Mouse (Mus musculus) layer of hippocampus, adult 9-11 months (tissue): Measurements from ENCODE around the gene Pelo.

Experiments
- DNase-seq: peaks from one replicate; pipeline ENCODE4 v3.0.0; 2022

Pelo gene

DNA sequence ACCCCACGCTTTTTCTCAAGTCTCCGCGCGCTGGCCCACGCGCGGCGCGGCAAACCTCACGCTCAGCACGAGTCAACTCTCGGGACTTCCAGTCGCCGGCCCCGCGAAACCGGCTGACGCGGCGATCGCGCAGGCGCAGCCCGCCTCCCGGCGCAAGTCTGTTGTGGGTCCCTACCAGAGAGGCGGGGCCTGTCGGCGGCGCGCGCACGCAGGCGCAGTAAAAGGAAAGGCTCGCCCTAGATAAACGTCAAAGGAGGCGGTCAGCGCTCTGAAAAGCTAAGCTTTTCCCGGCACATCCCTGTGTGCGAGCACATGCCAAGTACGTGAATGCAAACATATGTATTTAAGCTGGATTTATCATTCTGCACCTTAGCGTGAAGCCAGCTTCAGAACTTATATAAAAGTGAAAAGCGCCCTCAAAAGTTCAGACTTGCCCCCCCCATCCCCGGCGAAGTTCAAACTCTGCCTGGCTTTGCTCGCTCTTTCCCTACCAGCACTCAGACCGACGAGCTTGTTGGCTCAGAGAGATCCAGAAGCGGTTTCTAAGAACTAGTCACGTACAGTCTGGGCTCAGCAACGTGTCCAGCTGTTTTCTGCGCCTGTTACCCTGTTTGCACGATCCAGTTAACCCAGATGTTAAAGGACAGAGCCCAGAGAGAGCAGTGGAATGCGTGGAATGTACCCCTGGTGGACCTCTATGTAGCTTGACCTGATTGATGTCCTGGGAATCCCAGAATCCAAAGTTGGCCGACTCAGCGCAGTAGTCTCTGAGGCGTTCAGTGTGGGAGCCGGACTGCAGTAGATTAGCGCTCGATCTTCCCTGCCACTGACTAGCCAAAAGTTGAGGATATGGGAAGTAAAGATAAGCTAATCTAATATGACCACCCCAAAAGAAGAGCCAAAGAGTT lies at the start of gene Pelo:
TSS of gene Pelo (minus strand) at position 118 of the 908 bp plus-strand sequence.
- DNase-seq = peak; percentile 95

DNA sequence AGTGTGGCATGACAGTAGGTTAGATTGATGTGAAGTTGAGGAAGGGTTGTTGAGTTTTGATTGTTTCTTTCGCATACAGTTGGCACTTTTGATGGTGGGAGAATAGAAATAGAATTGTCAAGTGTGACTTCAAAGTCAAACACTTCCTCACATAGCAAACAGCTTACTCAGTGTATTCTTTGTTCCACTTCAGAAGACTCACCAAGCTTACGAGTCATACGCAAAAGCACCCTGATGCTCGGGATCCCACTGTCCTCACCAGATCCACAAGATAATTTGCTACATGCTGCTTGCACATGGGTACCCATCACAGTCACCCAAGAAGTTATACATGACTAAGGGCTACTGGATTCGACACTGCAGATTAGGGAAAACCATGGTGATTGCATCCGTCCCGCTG lies 48.5 kb upstream of the Pelo start:
- DNase-seq = no peak

DNA sequence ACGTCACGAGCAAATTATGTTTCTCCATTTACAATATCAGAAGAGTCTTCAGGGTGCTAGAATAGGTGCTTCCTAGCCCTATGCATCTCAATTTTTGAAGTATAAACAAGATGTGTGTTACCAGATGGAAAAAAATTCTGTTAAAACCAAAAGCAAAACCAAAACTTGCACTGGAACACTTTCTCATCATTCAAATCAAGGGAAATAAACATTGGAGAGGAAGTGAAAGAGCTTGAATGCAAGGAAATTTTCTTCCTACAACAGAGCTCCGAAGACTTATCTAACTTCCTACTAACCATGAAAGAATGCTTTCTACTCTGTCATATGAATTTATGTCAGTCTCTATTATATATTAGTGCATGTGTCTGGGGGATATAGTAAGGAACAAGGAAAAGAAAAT lies 46.8 kb upstream of the Pelo start:
- no peak for DNase-seq

DNA sequence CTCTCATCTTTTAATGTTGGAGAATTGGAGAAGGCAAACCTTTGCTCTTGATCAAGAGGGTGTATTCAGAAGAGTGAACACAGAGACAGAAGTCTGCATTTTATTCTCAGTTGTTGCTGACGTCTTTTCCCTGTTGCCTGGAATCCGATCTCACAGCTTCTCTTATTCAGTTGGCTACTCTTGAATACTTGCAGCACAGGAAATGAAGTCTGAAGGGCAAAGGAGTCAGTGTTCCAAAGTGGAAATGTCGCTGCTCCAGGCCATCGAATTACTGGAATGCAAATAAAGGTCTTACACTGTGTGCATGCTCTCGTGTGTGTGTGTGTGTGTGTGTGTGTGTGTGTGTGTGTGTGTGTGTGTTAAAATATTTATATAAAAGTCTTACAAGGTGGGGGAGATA lies 42.4 kb upstream of the Pelo start:
- no peak for DNase-seq

- no peak for DNase-seq
These were observed 41.4 kb upstream of the Pelo start for GRCm38 (mm10) chr13:115131381-115131780.

DNA sequence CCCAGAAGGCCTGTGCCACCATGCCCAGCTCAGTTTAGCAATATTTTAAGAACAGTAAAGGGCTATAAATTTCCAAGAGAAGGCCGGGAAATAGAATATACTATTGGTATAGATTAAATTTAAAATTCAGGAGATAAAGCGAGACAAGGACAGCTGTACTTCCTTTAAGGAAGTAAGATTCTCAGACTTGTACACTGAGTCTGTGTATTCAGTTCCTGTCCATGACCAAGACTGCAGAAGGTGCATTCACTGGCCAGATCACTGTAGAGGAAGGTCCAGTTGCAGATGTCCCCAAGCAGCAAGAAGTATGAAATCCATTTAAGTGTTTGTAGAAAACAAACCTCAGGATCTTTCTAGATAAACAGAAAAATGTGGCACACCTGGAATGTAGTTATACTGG lies 40.0 kb upstream of the Pelo start:
- DNase-seq = no peak

DNA sequence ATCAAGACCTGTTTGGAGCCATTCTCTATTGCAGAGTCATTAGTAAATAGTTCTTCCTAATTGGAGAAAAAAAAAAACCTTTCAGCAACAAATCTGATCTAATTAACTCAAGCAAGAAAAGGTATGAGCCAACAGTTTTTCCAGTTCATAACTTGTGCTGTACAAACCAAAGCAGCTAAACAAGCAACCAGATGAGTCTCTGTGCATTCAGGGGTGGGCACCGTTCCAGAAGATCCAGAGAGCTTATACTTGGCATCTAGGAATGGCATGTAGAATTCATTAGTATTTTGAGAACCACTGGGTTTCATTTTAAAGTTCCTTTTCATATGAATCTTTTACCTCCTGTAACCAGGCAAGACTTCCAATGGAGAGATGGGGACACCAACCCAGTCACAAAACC lies 37.8 kb upstream of the Pelo start:
- DNase-seq = no peak

GRCm38 (mm10) chr13:115126534-115126933 lies 36.5 kb upstream of the Pelo start:
- no peak for DNase-seq

GRCm38 (mm10) chr13:115125130-115125529 lies 35.1 kb upstream of the Pelo start:
- DNase-seq = no peak

- DNase-seq = no peak
These were observed 34.5 kb upstream of the Pelo start for GRCm38 (mm10) chr13:115124521-115124920.

- DNase-seq = no peak
These were observed 28.8 kb upstream of the Pelo start for GRCm38 (mm10) chr13:115118756-115119155.

- no peak for DNase-seq
These were observed 28.2 kb upstream of the Pelo start for GRCm38 (mm10) chr13:115118195-115118594.

GRCm38 (mm10) chr13:115116930-115117621 lies 27.1 kb upstream of the Pelo start:
- no peak for DNase-seq

DNA sequence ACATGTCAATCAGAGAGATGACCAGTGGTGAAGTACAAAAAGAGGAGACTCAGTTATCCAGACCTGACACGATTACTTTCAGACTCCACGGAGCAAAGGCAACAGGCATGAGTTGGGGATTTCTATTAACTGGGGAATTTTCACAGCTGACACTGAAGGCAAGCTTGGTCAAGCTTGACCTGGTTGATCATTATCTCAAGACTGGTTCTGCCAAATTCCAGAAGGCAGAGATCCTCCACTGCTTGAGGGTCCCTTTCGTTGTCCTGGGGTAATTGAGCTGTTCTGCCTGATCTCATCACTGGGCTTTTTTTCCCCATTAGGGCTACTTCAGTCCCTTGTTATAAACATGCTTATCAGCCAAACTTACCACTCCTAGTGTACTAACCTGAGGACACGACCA lies 19.6 kb upstream of the Pelo start:
- no peak for DNase-seq

GRCm38 (mm10) chr13:115107436-115107835 lies 17.4 kb upstream of the Pelo start:
- no peak for DNase-seq

DNA sequence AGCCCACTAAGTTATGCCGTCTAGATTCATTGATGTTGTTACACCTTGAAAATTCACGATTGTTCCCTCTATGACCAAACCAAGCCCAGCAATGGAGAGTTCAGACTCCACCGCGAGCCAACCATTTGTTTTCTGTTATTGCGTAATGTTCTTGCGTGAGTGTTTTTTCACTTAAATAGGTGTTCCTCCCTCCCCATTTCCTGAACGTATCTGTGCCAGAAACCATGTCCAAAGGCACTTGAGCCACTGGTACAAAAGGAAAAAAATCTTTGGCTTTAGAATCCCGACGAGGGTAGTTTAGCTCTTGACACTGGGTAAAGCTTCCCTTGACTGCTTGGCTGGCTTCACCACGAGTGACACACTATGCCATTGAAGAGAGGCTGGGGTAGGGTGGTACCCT lies 16.2 kb upstream of the Pelo start:
- no peak for DNase-seq

GRCm38 (mm10) chr13:115102754-115103153 lies 12.8 kb upstream of the Pelo start:
- no peak for DNase-seq

DNA sequence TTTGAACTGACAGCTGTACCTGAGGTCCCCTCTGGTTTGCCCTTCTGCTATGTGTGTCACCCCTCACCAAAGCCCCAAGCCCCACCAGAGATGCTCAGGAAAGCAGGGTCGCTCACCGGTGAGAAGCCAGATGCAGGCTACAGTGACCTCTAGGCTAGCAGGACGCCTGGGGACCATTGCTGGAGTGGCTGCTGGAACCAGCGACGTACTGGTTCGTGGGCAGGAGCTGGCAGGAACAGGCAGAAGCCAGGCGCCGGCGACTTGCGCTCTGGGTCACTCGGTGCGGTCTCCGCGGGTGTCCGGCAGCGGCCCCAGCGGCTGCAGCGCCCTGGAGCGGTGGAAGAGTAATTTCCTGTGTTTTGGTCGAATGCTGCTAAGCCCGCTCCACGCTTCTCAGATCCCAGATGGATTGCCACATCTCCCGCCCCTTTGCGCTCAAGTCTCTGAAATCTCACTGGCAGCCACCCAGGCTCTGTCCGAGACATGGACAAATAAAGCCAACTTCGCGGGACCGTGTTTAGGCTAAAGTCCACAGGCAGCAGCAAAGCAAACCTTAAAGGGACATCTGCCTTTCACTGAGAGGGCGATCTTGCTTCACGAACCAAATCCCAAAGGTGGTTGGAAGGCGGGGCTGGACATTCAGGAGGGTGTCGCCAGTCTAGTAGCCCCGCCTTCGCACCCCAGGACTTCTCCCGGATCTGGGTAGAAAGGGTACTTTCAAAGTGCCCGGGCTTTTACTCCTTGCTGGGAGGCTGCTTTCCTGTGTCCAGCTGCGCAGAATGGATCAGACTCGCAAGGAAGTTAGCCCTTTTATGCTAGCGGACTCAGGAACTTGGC lies 11.6 kb upstream of the Pelo start, which contains the start of the genes Gm49395 and Itga1:
TSS of gene Gm49395 (minus strand) at position 567 of the 837 bp plus-strand sequence.
TSS of gene Itga1 (minus strand) at position 610 of the 837 bp plus-strand sequence.
- DNase-seq = peak; percentile 4

- no peak for DNase-seq
These were observed 10.6 kb upstream of the Pelo start for GRCm38 (mm10) chr13:115100381-115101177.

GRCm38 (mm10) chr13:115099381-115099780 lies 9.4 kb upstream of the Pelo start:
- no peak for DNase-seq

DNA sequence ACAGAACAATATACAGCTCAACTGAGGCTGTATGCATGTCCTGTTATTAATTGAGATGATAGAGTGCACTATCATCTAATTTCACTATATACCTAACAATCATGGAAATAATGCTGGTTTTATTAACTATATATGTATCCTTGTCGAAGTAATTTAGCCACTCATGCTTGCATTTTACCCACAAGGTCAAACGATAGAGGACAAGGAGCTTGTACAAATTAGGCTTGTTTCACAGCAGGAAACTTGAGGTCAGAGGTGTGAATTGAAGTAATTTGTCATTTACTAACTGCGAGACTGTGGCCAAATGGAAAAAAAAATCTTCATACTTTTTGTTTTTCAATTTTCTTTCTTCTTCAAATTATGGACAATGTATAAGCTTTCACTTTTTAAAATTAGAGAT lies 8.2 kb upstream of the Pelo start:
- no peak for DNase-seq

DNA sequence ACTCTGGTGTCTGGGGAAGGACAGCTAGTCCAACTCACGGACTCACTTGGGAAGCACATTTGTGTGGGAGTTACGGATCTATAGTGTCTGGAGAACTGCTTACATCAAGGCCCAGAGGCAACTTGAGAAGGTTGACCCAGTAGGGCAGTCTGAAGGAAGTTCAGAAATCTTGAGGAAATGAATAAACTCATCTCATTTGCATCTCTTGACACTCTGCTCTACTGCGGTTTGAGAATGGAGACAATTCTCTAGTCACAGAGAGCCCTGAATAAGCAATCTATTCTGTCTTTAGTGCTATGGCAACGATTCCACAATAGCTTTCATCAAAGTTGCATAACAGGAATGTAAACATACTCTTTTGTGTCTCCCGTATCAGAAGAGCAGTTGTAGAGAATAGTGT lies 7.0 kb upstream of the Pelo start:
- no peak for DNase-seq
